Mouse (Mus musculus) thymus, adult 2 months (tissue): Measurements from ENCODE around the gene Cryba1. TPM values are rescaled to one million over a fixed set of nuclear protein-coding genes. Genes with fewer than 3 reads are reported as not detected.

Experiments used
- DNase-seq: peaks from one replicate; pipeline ENCODE4 v3.0.0; 2021
- H3K27ac ChIP-seq: fragments of 200-500 bp; 2 replicates; pipeline ENCODE4 v1.5.1; 2012; ENCODE audit warnings: low read length, control low read depth; ENCODE audit not compliant: control insufficient read depth, insufficient read depth
- H3K27me3 ChIP-seq: fragments of 200-500 bp; 2 replicates; pipeline ENCODE4 v1.6.1; 2012; ENCODE audit warnings: mild to moderate bottlenecking, low read length, moderate library complexity, mixed read lengths; ENCODE audit not compliant: control insufficient read depth, insufficient read depth
- H3K36me3 ChIP-seq: fragments of 200-500 bp; 2 replicates; pipeline ENCODE4 v1.6.1; 2012; ENCODE audit warnings: mild to moderate bottlenecking, low read length, moderate library complexity; ENCODE audit not compliant: control insufficient read depth, insufficient read depth
- H3K4me1 ChIP-seq: fragments of 200-500 bp; replicated peaks from 2 replicates; pipeline ENCODE4 v1.6.1; 2012; ENCODE audit warnings: low read length; ENCODE audit not compliant: control insufficient read depth, insufficient read depth
- H3K4me3 ChIP-seq: fragments of 200-500 bp; 2 replicates; pipeline ENCODE4 v1.5.1; 2012; ENCODE audit warnings: mild to moderate bottlenecking, low read length, control low read depth, moderate library complexity; ENCODE audit not compliant: control insufficient read depth, insufficient read depth
- POLR2A ChIP-seq: fragments of 200-500 bp; IDR thresholded peaks from 2 replicates; pipeline ENCODE4 v1.6.1; 2012; ENCODE audit warnings: mild to moderate bottlenecking, low read length, control low read depth, moderate library complexity; ENCODE audit not compliant: control insufficient read depth, poor library complexity, insufficient read depth; ENCODE audit errors: extremely low read depth
- WGBS: fragments of 180-500 bp; shearing (Covaris S2); methylation state at CpG from one replicate; pipeline ENCODE4 v1.1.7; 2018; 5-methylcytosine and 5-hydroxymethylcytosine counted together
- polyA plus RNA-seq: library from polyadenylated mRNA; depleted of rRNA; stranded (reverse); fragments of >200 nt; gene quantifications from 2 replicates; pipeline ENCODE4 v1.2.3, GENCODE M21; 2012; rRNA removed

Gene Cryba1
- polyA plus RNA-seq, 1 experiment: 0.13 TPM

DNA sequence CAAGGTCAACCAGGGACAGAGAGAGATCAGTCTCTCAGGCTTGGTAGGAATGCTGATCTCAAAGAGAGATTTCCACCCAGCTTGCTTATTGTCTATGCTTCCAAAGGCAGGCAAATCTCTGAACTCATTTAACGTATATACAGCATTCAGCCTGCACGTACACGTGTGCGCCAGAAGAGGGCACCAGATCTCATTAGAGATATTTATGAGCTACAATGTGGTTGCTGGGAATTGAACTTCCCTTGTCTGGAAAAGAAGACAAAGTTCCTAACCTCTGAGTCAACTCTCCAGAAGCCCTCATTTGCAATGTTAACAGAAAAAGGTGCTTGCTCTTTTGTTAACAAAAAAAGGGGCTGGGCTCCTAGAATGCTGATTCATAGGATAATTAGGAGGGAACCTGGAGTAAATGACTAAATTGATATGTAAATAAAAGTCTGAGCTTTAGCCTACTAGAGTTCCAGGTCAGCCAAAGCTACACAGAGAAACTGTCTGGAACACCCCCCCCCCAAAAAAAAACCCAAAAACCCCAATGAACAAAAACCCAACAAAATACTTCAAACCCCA, 51.6 kb downstream of the Cryba1 start:
- Histone ChIP-seq H3K36me3 (no peaks in the 10 kb centered on the region), H3K27ac (no peak overlapping the region), H3K27me3 (no peaks in the 10 kb centered on the region), H3K4me3 (no peak overlapping the region), H3K4me1 (no peaks in the 10 kb centered on the region)
- TF ChIP-seq POLR2A: no peak
- WGBS: 81% methylated on average over 4 of the region's 4 CpGs
- DNase-seq: no peak

DNA sequence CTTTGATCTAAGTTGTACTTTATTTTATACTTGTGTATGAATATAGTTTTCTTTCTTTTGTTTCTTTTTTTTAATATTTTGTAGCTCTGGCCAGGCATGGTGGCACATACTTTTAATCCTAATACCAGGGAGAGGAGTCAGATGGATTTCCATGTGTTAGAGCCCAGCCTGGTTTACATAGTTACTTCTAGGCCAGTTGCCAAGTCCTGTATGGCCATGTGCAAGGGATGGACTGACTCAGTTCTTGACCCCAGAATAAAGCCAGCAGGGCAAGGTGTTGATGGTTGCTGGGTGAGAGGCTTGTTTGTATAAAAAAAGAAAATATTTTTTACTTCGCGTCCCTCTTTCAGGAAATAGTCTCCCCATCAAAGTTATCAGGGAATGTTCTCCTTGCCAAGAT, 52.3 kb downstream of the Cryba1 start:
- 98% methylated on average over 2 of the region's 2 CpGs for WGBS
- Histone ChIP-seq H3K36me3 (no peaks in the 10 kb centered on the region), H3K4me1 (no peaks in the 10 kb centered on the region)

More for the DNA sequence above, 52.3 kb downstream of the Cryba1 start:
- no peak overlapping the region for H3K27ac ChIP-seq
- H3K27me3 ChIP-seq: no peaks in the 10 kb centered on the region
- DNase-seq: no peak
- TF ChIP-seq POLR2A: no peak
- H3K4me3 ChIP-seq: no peak overlapping the region

Other genes starting within 250 kb of the Cryba1 start
- gene Ankrd13b, start 235.6 kb downstream of the Cryba1 start, polyA plus RNA-seq: 47.4 and 52.7 TPM in 2 replicates
- gene Git1, start 231.7 kb downstream of the Cryba1 start, polyA plus RNA-seq: 99.0 and 100 TPM in 2 replicates
- gene Abhd15, start 210.2 kb downstream of the Cryba1 start, polyA plus RNA-seq: 14.2 and 18.9 TPM in 2 replicates
- 72.7 and 74.2 TPM in 2 replicates for gene Trp53i13, start 209.3 kb downstream of the Cryba1 start, polyA plus RNA-seq
- gene Gm10392, start 206.1 kb downstream of the Cryba1 start, polyA plus RNA-seq: 3.2 and 3.6 TPM in 2 replicates
- gene Taok1, start 117.5 kb downstream of the Cryba1 start, polyA plus RNA-seq: 7.3 and 7.5 TPM in 2 replicates
- gene Nufip2, start 39.1 kb downstream of the Cryba1 start, polyA plus RNA-seq: 30.1 and 38.8 TPM in 2 replicates
- gene Myo18a, start 38.0 kb upstream of the Cryba1 start, polyA plus RNA-seq: 105 and 122 TPM in 2 replicates
- gene Gm10277, start 62.5 kb upstream of the Cryba1 start, polyA plus RNA-seq: not detected in 2 replicates
- 5.1 and 6.5 TPM in 2 replicates for gene Pipox, start 168.8 kb upstream of the Cryba1 start, polyA plus RNA-seq
- 1.1 TPM in 2 replicates for gene Sez6, start 205.5 kb upstream of the Cryba1 start, polyA plus RNA-seq